Mouse (Mus musculus): ENCODE measurements at regions not wholly inside any gene's neighbourhood (a gene's known extent, or its start where the extent isn't known, plus 50 kb on each side); places are given as distances from the start of the nearest gene placed in this dataset.

GRCm38 (mm10) chr16:93085227-93085883 lies 259.4 kb upstream of the Runx1 start:
- no peak for DNase-seq (ENCODE audit: extremely low read depth, insufficient read length, low spot score)

DNA sequence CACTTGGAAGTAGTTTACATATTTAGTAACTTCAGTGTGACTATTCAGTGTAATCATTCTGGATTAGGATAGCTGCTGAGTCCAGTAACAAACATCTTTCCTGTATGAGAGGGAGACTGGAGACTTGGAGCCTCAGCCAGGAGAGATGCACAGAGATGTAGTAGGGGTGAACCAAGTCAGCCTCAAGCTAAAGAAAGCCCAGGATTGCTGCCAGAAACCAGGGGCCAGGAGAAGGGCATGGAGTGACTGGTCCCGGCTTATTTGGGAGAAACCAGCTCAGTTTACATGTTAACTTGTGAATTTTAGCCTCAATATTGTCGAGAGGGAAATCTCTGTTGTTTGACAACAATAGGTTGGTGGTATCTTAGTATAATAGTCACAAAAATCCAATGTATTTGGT lies 257.8 kb upstream of the Runx1 start:
- no peak for DNase-seq (ENCODE audit: extremely low read depth, insufficient read length, low spot score)

DNA sequence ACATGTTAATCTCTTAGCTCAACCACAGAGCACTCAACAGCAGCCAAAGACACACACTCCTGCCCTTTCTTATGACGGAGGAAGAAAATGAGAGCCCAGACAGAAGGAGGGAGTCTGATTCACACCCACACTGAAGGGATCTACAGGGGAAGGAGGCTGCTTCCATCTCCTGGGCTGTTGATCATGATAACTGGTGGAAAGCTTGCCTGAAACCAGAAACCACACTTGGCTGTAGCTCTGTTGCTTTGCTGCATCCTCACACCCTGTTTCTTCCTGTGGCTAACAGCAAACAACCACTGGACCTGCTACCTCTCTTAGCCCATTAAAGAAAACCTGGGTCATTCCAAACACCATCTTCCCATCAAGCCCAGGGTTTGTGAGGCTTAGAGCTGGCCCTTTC lies 257.2 kb upstream of the Runx1 start:
- no peak for DNase-seq (ENCODE audit: extremely low read depth, insufficient read length, low spot score)

DNA sequence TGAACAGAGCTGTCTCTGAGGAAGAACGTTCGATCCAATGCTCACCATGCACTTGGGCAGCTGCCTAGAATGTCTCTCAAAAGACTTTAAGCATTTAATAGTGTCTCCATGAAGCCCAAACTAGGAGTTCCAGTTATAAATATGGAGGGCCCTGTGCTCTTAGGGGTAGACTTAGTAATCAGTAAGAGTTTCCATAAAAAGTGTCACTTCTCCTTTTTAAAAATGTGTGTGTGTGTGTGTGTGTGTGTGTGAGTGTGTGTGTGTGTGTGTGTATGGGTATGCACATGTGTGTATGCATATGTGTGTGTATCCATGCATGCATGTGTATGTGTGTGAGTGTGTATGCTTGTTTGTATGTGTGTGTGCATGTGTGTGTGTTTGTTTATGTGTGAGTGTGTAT lies 255.6 kb upstream of the Runx1 start:
- DNase-seq (ENCODE audit: extremely low read depth, insufficient read length, low spot score) = no peak

- no peak for DNase-seq (ENCODE audit: extremely low read depth, insufficient read length, low spot score)
Observed at GRCm38 (mm10) chr16:93079660-93080390, 253.9 kb upstream of the Runx1 start.

GRCm38 (mm10) chr16:93078909-93079308 lies 253.0 kb upstream of the Runx1 start:
- no peak for DNase-seq (ENCODE audit: extremely low read depth, insufficient read length, low spot score)

GRCm38 (mm10) chr16:93075488-93075887 lies 249.5 kb upstream of the Runx1 start:
- no peak for DNase-seq (ENCODE audit: extremely low read depth, insufficient read length, low spot score)

- DNase-seq (ENCODE audit: extremely low read depth, insufficient read length, low spot score) = no peak
Observed at GRCm38 (mm10) chr16:93072156-93072555, 246.2 kb upstream of the Runx1 start.

GRCm38 (mm10) chr16:93071726-93072125 lies 245.8 kb upstream of the Runx1 start:
- DNase-seq (ENCODE audit: extremely low read depth, insufficient read length, low spot score) = no peak

GRCm38 (mm10) chr16:93066821-93067220 lies 240.9 kb upstream of the Runx1 start:
- DNase-seq (ENCODE audit: extremely low read depth, insufficient read length, low spot score) = no peak

DNA sequence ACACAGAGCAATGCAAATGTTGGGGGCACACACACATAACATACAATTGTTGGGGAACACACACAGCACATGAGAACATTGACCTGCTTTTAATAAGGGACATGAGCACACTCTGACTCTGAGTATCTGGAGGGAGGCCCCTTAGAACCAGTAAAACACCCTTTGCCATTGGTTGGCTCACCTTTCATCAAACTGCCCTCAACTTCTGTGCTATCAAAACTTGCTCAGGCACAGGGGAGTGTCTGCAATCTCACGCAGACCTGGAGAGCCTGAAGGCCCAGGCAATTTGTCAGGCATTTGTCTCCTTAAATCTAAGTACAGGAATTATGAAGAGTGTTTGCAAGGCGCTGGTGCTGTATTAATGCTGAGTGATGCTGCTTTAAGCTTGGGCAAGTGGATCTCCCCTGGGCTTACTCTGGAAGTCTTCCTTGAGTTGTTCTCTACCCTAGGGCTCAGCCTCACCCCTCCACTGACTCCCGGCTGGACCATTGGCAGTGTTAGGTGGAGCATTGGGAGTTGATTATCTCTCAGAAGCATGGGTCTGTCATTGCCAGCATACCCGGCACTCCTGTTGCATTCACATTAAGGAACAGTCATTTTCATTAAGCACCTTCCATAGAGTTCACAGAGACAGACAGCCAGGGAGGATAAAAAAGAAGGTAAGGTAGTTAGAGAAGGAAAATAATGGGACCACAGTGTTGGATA lies 235.7 kb upstream of the Runx1 start:
- DNase-seq (ENCODE audit: extremely low read depth, insufficient read length, low spot score) = no peak

GRCm38 (mm10) chr16:93056295-93056694 lies 230.3 kb upstream of the Runx1 start:
- DNase-seq (ENCODE audit: extremely low read depth, insufficient read length, low spot score) = no peak

GRCm38 (mm10) chr16:93055545-93055944 lies 229.6 kb upstream of the Runx1 start:
- DNase-seq (ENCODE audit: extremely low read depth, insufficient read length, low spot score) = no peak

- no peak for DNase-seq (ENCODE audit: extremely low read depth, insufficient read length, low spot score)
Observed at GRCm38 (mm10) chr16:93051233-93051632, 225.3 kb upstream of the Runx1 start.

GRCm38 (mm10) chr16:93048418-93048932 lies 222.5 kb upstream of the Runx1 start:
- no peak for DNase-seq (ENCODE audit: extremely low read depth, insufficient read length, low spot score)

DNA sequence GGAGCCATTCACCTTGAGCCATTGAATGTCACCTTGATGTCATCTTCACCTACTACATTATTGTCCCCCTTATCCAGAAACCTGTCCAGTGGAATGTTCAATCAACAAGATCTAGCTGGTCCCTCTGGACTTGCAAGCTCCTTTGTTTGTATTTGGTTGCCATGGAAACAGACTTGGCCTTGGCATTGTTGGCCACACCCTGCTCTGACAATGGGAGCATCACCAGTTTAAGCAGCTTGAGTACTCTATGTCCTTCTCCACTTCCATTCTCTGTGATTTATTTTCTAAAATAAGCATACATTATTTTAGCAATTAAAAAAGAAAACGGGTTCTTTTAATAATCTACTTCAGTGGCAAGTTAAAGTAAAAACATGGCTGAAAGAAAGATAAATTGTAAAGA lies 221.6 kb upstream of the Runx1 start:
- DNase-seq (ENCODE audit: extremely low read depth, insufficient read length, low spot score) = no peak

- DNase-seq (ENCODE audit: extremely low read depth, insufficient read length, low spot score) = no peak
Observed at GRCm38 (mm10) chr16:93046221-93046620, 220.3 kb upstream of the Runx1 start.

GRCm38 (mm10) chr16:93043355-93043754 lies 217.4 kb upstream of the Runx1 start:
- DNase-seq (ENCODE audit: extremely low read depth, insufficient read length, low spot score) = no peak

- no peak for DNase-seq (ENCODE audit: extremely low read depth, insufficient read length, low spot score)
Observed at GRCm38 (mm10) chr16:93042941-93043340, 217.0 kb upstream of the Runx1 start.

DNA sequence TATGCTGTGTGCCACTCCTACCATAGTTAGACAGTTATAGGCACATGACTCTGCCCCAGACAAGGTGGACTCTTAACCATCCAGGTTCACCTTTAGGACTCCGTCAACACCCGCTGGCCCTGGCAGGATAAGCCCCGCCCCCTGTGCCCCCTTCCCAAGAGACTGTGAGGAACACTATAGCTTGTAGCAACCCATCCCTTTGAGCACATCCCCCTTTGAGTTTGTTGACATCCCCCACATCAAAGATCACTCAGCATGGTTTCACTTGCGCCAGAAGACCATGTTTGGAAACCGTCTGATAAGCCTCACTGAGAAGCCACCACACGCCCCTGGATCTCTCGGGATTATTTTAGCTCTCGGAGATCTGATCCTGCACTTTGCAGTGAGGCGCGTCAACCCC lies 216.5 kb upstream of the Runx1 start:
- no peak for DNase-seq (ENCODE audit: extremely low read depth, insufficient read length, low spot score)

- DNase-seq (ENCODE audit: extremely low read depth, insufficient read length, low spot score) = no peak
Observed at GRCm38 (mm10) chr16:93041887-93042286, 215.9 kb upstream of the Runx1 start.

DNA sequence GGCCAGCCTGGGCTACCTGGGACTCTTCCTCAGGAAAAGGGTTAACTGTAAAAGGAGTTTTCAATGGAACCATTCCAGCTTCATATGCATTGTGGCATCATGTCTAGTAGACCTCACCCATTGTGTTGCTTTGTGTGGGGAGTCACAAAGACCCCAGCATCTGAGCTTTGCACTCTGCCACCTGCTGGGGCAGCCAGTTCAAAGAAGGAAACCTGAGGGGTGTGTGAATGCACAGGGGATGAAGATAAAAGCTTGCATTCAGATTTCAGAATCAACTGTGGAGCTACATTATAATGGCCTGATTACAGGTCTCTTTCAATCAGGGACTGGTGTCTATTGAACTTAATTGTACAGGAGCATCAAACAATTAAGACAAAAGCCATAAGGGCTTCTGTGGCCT lies 215.4 kb upstream of the Runx1 start:
- no peak for DNase-seq (ENCODE audit: extremely low read depth, insufficient read length, low spot score)

Measured in 3134 (cell line).